Mouse (Mus musculus): ENCODE measurements around the gene Ms4a18. TPM values are rescaled to one million over a fixed set of nuclear protein-coding genes. Genes with fewer than 3 reads are reported as not detected.

Ms4a18 gene
- polyA plus RNA-seq, 1 experiment from 2014 or later = not detected

DNA sequence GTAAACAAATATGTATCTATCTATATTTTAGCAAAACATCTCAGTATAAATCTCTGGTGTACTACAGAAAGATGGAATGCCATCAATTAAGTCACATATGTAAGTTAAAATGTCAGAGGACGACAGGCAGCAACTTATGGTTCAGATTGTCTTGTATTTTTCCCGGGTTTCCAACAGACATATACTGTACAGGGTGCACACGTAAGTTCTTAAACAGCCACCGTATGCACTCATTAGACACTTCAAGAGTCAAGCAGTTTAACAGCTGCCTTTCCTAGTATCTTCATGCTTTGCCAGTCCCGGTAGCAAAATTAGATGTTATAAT is 26.8 kb upstream of the Ms4a18 start:
- no peaks in the 10 kb centered on the region for H3K36me3 ChIP-seq
- H3K4me3 ChIP-seq = peak overlapping the region; percentile 42
- H3K4me2 ChIP-seq = peak overlapping the region; percentile 75
- peak overlapping the region; percentile 43 for H3K9ac ChIP-seq
- no peaks in the 10 kb centered on the region for H3K9me3 ChIP-seq
- H3K27me3 ChIP-seq = no peaks in the 10 kb centered on the region
- ATAC-seq (ENCODE audit: low FRiP score, low read depth) = peak; percentile 85
- 19% methylated on average over 5 of the region's 5 CpGs for WGBS
- no peak overlapping the region for H3K27ac ChIP-seq (replicated peaks)
- H3K4me1 ChIP-seq (replicated peaks) = no peaks in the 10 kb centered on the region; the same call in 1 of the 2 replicates

DNA sequence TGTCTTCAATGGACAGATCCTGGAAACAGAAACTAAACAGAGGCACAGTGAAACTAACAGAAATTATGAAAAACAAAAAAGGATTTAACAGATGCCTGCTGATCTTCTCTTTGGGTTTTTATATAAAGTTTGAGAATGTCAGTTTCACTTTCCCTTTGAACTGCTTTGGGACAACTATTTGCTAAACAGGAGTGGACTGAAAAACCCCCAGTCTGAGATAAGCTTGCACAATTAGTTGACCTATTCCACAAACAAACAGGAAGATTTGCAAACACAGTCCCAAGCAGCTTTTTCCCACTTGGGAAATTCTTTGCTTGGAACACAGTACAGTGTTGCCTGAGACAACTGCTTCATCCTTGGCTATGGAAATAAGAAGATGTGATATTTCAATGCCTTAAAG is 19.7 kb upstream of the Ms4a18 start:
- H3K4me2 ChIP-seq = no peak overlapping the region
- no peak overlapping the region for H3K9ac ChIP-seq
- no peaks in the 10 kb centered on the region for H3K36me3 ChIP-seq
- no peaks in the 10 kb centered on the region for H3K27me3 ChIP-seq
- no peak for ATAC-seq (ENCODE audit: low FRiP score, low read depth)
- H3K4me1 ChIP-seq (replicated peaks) = no peaks in the 10 kb centered on the region
- H3K27ac ChIP-seq (replicated peaks) = no peak overlapping the region
- no peak overlapping the region for H3K4me3 ChIP-seq
- H3K9me3 ChIP-seq = no peaks in the 10 kb centered on the region

DNA sequence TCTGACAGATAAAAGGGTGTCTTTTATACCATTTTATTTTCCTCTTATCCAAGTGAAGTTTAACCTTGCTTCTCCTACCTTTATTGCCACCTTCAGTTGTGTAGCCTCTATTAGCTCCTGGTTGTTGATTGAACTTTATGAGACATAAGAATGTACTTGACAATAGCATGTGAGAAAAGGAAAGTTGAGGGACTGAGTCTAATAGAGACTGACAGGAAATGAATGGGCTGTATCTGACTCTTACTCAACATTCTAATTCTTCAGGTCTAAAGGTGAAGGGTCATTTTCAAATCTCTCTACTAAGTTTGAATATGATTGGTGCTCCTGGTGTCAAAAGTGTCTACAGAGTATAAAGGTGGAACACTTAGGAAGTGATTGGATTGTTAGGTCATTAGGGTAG is 4.6 kb upstream of the Ms4a18 start:
- H3K36me3 ChIP-seq = no peaks in the 10 kb centered on the region
- H3K4me3 ChIP-seq = no peak overlapping the region
- H3K4me2 ChIP-seq = no peak overlapping the region
- H3K27me3 ChIP-seq = no peaks in the 10 kb centered on the region
- no peak for ATAC-seq (ENCODE audit: low FRiP score, low read depth)
- no peaks in the 10 kb centered on the region for H3K9me3 ChIP-seq
- no peak overlapping the region for H3K27ac ChIP-seq (replicated peaks)
- no peak overlapping the region for H3K9ac ChIP-seq
- no peaks in the 10 kb centered on the region for H3K4me1 ChIP-seq (replicated peaks)

DNA sequence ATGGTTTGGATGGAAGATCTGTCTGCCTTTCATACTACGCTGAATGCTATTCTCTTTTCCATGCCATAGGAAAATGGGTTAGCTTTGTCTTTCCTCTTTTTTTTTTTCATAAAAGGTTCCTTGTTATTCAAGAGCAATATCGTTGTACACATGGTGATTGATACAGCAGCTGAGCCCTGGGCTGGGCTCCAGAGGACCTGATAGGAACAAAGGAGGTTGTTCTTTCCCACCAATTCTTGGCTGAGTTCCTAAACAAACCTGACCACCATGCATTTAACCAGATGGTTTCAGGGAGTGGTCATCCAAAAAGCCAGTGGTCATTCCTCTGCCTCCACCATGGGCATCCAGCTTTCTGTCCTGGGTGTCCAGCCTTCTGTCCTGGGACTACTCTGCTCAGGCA is 580 bp downstream of the Ms4a18 start:
- Histone ChIP-seq H3K36me3 (no peaks in the 10 kb centered on the region), H3K4me2 (no peak overlapping the region), H3K27ac (replicated peaks) (no peak overlapping the region), H3K4me3 (no peak overlapping the region), H3K27me3 (no peaks in the 10 kb centered on the region), H3K4me1 (replicated peaks) (no peaks in the 10 kb centered on the region), H3K9ac (no peak overlapping the region), H3K9me3 (no peaks in the 10 kb centered on the region)
- ATAC-seq (ENCODE audit: low FRiP score, low read depth) = no peak
- WGBS = 59% methylated on average over 2 of the region's 2 CpGs

DNA sequence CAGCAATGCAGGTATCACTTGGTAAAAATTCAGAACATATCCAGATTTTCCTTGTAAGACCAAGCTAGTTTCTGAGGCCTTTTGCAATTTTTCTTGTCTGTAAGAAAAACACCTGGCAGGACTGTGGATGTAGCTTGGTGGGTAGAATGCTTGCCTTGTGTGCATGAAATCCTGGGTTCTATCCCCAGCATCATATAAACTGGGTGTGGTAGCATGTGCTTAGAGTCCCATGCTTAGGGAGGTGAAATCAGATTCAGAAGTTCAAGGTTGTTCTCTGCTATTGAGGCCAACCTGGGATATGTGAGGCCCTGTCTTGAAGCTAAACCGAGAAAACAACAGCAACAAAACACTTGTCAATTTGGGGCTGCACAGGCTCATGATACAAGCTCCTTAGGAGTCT is 1.8 kb downstream of the Ms4a18 start:
- WGBS = 79% methylated on average over 1 of the region's 1 CpGs
- H3K27ac ChIP-seq (replicated peaks) = no peak overlapping the region
- H3K36me3 ChIP-seq = no peaks in the 10 kb centered on the region
- H3K9ac ChIP-seq = no peak overlapping the region
- ATAC-seq (ENCODE audit: low FRiP score, low read depth) = no peak
- H3K4me1 ChIP-seq (replicated peaks) = no peaks in the 10 kb centered on the region
- H3K9me3 ChIP-seq = no peaks in the 10 kb centered on the region
- H3K4me3 ChIP-seq = no peak overlapping the region
- H3K27me3 ChIP-seq = no peaks in the 10 kb centered on the region
- H3K4me2 ChIP-seq = no peak overlapping the region

DNA sequence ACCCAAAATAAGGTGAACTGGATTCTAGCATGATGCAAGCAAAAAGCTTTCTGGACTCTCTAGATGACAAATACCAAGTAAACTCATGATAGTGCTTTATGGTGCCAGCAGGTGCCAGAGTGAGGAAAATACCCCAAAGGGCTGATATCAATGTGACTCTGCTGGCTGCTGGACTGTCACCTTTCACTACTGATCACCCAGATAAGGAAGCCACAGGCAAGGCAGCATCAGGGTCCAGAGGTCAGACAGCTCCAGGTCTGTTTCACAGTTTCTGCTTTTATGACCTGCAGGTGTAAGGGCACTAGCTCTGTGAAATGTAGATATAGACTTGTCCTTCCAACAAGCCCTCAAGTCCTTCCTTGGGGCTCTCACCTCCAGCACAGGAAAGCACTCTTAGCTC is 2.4 kb downstream of the Ms4a18 start:
- no peak overlapping the region for H3K9ac ChIP-seq
- ATAC-seq (ENCODE audit: low FRiP score, low read depth) = no peak
- H3K4me2 ChIP-seq = no peak overlapping the region
- no peaks in the 10 kb centered on the region for H3K36me3 ChIP-seq
- no peak overlapping the region for H3K4me3 ChIP-seq
- no peaks in the 10 kb centered on the region for H3K27me3 ChIP-seq
- H3K27ac ChIP-seq (replicated peaks) = no peak overlapping the region
- H3K4me1 ChIP-seq (replicated peaks) = no peaks in the 10 kb centered on the region
- no peaks in the 10 kb centered on the region for H3K9me3 ChIP-seq

DNA sequence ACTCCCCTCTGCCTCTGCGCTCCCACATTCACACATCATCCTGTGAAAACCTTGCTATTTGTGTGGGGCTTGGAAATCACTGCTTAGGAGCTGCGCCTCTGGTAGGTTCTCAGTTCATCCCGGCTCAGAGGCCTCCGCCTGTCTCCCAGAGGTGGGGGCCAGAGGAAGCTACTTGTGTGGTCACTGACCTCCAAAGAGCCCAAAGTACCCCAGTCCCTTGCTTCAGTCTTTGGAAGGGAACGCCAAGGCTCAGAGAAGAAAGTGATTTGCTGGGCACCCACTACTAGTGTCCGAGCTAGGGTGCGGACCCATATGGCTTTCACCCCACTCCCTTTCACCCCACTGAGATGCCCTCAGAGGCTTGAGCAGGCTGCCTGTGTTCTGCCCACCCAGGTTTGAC is 24.7 kb downstream of the Ms4a18 start, which contains the start of gene Ms4a15:
Gene Ms4a15, minus strand, starts transcription at position 101 of the 400 bp plus-strand sequence.
- Histone ChIP-seq H3K4me3 (no peak within 1 kb of the TSS), H3K27ac (replicated peaks) (no peak within 1 kb of the TSS), H3K27me3 (no peaks in the 10 kb centered on the region), H3K4me2 (no peak within 1 kb of the TSS), H3K36me3 (no peaks in the 10 kb centered on the region), H3K9me3 (no peaks in the 10 kb centered on the region), H3K4me1 (replicated peaks) (no peaks in the 10 kb centered on the region), H3K9ac (no peak within 1 kb of the TSS)
- 90% methylated on average over 7 of the region's 7 CpGs for WGBS
- no peak for ATAC-seq (ENCODE audit: low FRiP score, low read depth)

DNA sequence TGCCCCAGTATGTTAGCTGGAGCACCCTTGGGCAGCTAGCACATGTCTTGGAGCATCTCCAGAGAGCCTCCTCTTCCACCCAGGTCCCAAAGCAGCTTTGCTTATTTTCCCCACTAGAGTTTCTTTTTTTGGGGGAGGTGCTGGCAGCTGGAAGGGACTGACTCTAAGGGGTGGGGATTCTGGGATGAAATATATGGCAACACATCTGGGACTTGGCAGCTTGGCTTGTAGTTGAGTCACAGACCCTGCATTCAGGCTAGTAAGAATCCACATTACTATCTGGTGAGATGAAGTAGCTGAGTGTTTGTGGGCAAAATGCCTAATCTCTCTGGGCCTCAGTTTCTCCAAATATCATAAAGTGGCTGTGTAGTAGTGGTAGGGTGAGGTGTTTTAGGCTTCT is 25.9 kb downstream of the Ms4a18 start:
- Histone ChIP-seq H3K9me3 (no peaks in the 10 kb centered on the region), H3K4me1 (replicated peaks) (no peaks in the 10 kb centered on the region), H3K4me2 (no peak overlapping the region), H3K9ac (no peak overlapping the region), H3K36me3 (no peaks in the 10 kb centered on the region), H3K27ac (replicated peaks) (no peak overlapping the region), H3K4me3 (no peak overlapping the region), H3K27me3 (no peaks in the 10 kb centered on the region)
- ATAC-seq (ENCODE audit: low FRiP score, low read depth) = no peak

DNA sequence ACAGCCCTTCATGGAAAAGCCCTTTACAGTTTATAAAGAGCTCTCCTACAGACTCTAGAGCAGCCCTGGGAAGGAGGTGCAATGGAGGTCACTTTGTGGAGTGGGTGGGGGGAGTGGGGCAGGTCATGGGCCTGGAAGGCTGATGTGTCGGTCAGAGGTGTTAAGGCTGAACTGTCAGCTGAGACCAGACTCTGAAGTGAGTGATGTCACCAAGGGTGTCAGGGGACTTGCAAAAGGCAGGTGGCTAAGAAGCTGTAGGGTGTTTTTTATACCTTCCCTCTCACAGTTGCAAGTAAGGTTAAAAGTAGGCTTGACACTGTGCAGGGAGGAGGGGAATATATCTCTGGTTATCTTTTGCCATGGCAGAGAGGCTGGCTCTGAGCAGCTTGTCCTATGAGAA is 27.1 kb downstream of the Ms4a18 start:
- H3K27me3 ChIP-seq = no peaks in the 10 kb centered on the region
- no peak overlapping the region for H3K4me3 ChIP-seq
- 78% methylated on average over 1 of the region's 1 CpGs for WGBS
- no peak overlapping the region for H3K4me2 ChIP-seq
- H3K27ac ChIP-seq (replicated peaks) = no peak overlapping the region
- no peak for ATAC-seq (ENCODE audit: low FRiP score, low read depth)
- H3K9ac ChIP-seq = no peak overlapping the region
- H3K36me3 ChIP-seq = no peaks in the 10 kb centered on the region
- H3K9me3 ChIP-seq = no peaks in the 10 kb centered on the region
- no peaks in the 10 kb centered on the region for H3K4me1 ChIP-seq (replicated peaks)

DNA sequence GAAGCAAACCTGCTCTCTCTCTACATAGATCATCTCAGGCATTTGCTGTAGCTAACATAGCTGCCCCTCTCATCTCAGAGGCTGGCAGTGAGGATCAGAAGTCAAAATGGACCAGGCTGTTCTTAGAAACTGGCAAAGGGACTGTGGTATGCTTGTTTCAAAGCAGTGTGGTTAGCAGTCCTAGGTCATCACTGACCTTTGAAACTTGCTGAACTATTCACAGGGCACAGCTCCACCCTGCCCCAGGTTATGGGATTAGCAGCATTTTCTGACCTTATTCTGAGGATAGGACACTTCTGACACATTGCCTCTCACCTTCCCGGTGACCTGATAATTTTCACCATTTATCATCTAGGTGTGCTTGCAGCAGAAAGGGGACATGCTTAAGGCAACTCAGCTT is 29.3 kb downstream of the Ms4a18 start:
- 91% methylated on average over 1 of the region's 1 CpGs for WGBS
- Histone ChIP-seq H3K4me3 (no peak overlapping the region), H3K9ac (no peak overlapping the region), H3K36me3 (no peaks in the 10 kb centered on the region), H3K4me1 (replicated peaks) (no peaks in the 10 kb centered on the region), H3K9me3 (no peaks in the 10 kb centered on the region), H3K4me2 (no peak overlapping the region), H3K27ac (replicated peaks) (no peak overlapping the region), H3K27me3 (no peaks in the 10 kb centered on the region)
- ATAC-seq (ENCODE audit: low FRiP score, low read depth) = no peak

DNA sequence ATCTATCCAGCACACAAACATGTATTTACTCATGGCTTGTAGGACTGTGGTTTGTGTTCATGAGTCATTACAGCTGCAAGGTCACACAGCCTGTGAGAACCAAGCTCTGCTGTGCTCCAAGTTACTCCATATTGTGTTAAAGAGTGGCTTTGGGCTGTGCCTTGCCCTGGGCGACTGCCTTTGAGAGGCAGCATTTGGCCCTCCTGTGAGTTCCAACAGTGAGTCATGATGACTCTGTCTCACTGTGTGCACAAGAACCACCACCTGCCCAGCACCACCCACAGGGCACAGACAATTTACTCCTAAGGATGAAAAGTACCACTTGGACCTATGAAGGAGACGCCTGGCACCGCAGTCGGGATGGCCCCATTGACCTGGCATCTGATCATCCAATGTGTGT is 31.9 kb downstream of the Ms4a18 start:
- 95% methylated on average over 4 of the region's 4 CpGs for WGBS
- no peaks in the 10 kb centered on the region for H3K36me3 ChIP-seq
- H3K4me2 ChIP-seq = no peak overlapping the region
- no peaks in the 10 kb centered on the region for H3K9me3 ChIP-seq
- no peaks in the 10 kb centered on the region for H3K27me3 ChIP-seq
- ATAC-seq (ENCODE audit: low FRiP score, low read depth) = no peak
- H3K9ac ChIP-seq = no peak overlapping the region
- no peak overlapping the region for H3K27ac ChIP-seq (replicated peaks)
- H3K4me3 ChIP-seq = no peak overlapping the region
- H3K4me1 ChIP-seq (replicated peaks) = no peaks in the 10 kb centered on the region

DNA sequence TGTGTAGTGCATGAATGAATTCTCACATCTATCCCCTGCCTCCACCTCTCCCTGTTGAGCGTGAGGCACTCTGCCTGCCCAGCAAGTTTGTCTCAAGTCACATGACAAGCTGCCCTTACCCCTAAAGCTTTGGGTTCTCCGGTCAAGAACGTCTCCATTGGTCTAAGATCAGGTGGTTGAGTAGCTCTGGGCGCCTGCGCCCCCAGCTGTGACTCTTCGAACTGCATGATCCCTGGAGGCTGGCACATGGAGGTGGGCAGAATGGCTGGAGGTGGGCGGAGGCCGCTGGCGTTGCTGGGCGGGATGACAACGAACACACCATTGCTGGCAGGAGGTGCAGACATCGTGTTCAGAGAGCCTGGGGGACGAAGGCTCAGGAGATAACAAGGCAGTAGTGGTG is 33.3 kb downstream of the Ms4a18 start:
- WGBS = 75% methylated on average over 13 of the region's 13 CpGs
- H3K4me2 ChIP-seq = no peak overlapping the region
- H3K27me3 ChIP-seq = no peaks in the 10 kb centered on the region
- no peaks in the 10 kb centered on the region for H3K36me3 ChIP-seq
- H3K4me3 ChIP-seq = no peak overlapping the region
- no peak overlapping the region for H3K27ac ChIP-seq (replicated peaks)
- peaks cover 3% of the 10 kb centered on the region; the same call in 1 of the 2 replicates for H3K4me1 ChIP-seq (replicated peaks)
- ATAC-seq (ENCODE audit: low FRiP score, low read depth) = no peak
- no peak overlapping the region for H3K9ac ChIP-seq
- no peaks in the 10 kb centered on the region for H3K9me3 ChIP-seq

DNA sequence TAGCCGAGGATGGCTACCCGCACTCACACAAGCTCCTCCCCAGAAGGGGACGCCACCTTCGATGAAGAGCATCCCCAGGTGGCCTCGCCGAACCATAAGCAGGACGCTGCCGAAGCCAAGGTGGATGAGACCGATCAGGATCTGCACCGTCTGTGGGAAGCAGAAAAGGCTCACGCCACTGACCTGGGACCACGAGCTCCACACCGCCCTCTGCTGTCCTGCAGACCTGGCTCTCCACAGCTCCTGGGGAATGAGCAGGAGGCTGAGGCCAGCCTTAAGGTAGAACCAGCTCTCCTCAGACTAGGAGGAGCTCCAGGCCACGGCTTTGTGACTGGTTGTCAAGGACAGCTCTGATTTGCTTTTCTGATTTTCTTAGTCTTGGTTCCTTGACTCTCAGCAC is 34.7 kb downstream of the Ms4a18 start:
- Histone ChIP-seq H3K4me3 (no peak overlapping the region), H3K4me1 (replicated peaks) (peaks cover 6% of the 10 kb centered on the region; the same call in 1 of the 2 replicates), H3K27me3 (no peaks in the 10 kb centered on the region), H3K9me3 (no peaks in the 10 kb centered on the region), H3K27ac (replicated peaks) (no peak overlapping the region), H3K36me3 (no peaks in the 10 kb centered on the region), H3K4me2 (no peak overlapping the region), H3K9ac (no peak overlapping the region)
- 33% methylated on average over 14 of the region's 14 CpGs for WGBS
- no peak for ATAC-seq (ENCODE audit: low FRiP score, low read depth)
